Mouse (Mus musculus): ENCODE results near the gene 4930558K02Rik.

Gene 4930558K02Rik

DNA sequence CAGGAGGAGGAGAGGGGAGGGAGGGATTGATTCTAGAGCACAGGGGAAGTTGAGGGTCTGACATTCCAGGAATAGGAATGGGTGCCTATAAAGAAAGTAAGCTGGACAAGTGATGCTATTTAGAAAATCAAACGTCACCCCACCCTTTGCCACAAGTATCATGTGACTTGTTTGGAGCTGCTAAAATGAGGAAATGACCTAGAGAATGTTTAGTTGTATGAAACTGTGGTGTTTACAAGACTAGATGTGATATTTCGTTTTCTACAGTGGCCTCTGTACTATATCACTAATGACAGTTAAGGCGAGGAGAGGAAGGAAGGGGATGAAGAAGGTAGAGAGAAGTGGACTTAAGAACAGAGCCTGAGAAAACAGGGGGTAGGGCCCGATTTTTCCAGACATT lies 19.3 kb upstream of the 4930558K02Rik start:
- DNase-seq (ENCODE audit: low spot score in 2 of 2), result no peak

DNA sequence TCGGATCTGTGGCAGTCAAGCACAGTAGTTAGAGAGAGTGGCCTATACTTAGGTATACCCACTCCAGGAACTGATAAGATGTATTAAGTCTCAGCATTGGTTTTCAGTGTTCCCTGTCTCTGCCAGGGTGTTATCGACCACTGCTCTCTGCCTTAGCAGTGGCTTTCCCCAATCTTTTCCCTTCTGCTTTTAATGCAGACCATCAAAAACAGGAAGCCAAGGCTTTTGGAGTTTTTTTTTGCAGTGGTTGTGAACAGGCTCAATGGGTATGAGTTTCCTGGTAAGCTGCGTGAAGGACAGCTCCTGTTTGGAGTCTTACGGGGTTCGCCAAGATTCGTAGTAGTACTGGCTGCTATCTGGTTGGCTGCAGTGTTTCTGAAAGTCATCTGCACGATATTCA lies 13.0 kb upstream of the 4930558K02Rik start:
- DNase-seq (ENCODE audit: low spot score in 2 of 2), result no peak

DNA sequence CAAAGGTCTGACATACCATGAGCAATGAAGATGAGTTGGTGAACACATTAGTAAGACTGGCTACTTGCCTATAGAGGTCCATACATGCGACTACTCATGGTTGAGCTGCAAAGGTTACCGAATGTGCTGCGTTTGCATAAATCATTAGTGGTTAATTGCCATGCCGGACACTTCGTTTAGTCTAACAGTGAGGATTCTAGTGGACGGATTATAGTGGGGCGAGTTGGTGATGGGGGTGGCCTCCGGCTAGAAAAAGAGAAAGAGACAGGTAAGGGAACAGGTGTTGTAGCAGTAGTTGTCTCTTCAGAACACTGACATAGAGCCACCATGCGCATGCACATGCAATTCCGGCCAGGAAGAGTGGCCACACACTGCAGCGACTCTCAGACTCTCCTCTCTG lies 12.4 kb upstream of the 4930558K02Rik start:
- no peak for DNase-seq (ENCODE audit: low spot score in 2 of 2)

DNA sequence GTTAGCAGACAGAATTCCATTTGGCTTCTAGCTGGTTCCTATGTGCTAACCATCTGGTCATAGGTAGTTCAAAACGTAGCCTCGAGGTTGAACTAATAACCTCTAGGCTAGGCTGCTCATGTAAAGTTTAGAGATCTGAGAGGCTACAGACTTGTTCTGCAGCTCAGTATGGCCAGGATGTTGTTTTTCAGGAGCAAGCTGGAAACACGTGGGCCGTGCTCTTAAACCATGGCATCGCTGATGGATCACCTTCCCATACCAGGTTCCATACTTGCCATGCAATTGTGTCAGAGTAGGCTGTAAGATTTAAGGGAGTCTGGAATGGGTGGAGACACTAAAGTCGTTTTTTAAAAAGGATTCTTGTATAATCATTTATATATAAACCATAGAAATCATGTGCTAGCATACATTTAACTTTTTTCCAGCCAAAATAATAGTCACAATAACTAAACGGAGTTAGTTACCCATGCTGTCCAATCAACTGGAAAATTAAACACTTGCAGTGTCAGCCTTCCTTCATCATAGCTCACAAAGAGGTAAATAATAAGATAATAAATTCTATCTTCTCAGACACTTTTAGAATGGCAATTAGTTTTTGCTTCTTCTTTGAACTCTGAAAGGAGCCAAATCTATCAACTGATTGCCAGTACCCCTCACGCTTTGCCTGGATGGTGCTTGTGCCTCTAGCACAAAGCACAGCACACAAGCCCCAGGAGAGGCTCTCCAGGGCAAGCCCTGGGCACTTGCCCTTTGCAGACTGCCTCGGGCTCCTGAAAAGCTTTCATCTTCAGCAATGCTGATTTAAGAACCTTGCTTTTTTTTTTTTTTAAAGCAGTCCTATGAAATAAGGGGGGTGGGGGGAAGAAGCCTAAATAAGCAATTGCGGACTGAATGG lies 11.5 kb upstream of the 4930558K02Rik start:
- no peak for DNase-seq (ENCODE audit: low spot score in 2 of 2)

DNA sequence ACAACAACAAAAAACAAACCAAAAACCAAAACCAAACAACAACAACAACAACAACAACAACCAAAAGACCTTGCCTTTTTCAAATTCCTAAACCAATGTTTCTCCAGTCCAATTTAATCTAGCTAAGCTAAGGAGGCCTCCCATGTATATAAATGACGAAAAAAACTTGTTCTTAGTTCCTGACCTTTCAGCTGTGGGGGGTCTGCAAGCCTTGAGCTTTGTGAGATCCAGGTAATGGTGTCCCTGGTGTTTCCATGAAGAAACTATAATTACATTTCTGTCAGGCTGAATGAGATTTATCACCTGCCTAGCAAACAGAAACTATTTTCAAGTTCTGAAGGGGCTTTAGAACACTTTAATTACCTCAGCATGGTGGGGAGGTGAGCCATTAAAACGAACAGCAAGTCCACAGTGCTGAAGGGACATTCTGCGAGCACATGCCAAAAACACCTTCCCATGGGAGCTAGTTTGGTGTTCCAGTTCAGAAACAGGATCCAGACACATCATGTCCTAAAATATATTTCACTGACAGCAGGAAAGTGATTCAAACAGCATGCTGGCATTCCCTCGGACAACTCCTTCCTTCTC lies 4.6 kb upstream of the 4930558K02Rik start:
- no peak for DNase-seq (ENCODE audit: low spot score in 2 of 2)

DNA sequence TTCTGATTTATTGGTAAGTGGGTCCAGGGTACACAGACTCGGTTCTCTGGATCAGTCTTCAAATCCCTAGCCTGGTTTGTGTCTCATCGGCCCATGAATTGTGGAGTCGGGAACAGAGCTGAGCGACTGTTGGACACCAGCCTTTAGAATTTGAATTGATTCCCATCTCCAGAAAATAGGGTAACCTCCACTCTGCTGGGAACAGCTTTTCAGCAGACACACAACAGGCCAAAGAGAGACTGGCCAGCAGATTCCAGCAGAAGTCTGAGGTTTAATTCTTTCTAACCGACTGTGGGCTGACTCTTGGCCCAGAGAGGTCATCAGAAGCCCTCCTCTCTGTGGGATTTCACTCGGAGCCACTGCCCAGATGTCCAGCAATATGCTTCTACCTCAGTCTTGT lies 4.0 kb upstream of the 4930558K02Rik start:
- DNase-seq (ENCODE audit: low spot score in 2 of 2), result no peak

DNA sequence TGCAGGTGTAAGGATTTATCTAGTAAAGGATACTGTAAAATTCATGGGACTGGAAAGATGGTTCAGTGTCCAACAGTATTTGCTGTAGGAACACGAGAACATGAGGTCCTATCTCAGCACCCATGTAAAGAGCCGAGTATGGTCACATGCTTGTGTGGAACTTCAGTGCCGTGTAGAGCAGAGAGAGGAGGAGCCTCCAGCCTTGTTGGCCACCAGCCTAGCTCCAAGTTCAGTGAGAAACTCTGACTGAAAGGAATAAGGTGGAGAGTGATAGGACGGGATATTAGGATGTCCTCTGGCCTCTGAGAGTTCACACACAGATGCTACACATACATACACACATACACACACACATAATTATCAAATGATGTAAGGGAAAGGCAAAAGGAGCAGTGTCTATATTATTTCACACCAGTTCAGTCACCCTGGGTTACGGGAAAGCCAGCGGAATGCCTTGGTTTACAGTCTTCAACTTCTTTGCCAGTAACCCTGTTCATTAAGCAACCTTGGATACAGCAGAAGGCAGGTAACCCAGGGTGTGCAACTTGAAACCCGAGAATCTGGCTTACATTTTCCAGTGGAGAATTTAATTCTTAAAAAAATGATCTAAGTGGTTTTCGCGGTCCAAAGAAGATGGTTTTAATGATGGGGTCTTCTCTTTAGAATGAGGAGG lies 1.3 kb upstream of the 4930558K02Rik start:
- DNase-seq (ENCODE audit: low spot score in 2 of 2), result no peak

DNA sequence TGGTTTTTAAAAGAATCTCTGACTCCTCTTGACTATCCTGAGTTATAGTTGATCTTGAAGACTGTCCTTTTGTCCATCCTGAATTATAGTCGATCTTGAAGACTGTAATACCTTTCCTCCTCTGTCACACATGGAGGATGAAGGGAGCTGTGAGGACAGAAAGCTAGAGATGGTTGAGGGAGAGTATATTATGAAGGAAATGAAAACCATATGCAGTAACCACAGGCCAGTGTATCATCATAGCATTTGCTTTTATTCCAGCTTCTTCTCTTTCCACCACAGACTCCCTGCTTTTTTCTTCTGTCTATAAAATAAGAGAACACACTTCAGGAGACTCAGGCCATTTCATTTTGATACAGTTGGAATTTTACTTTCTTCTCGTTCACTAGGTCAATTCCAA lies 610 bp upstream of the 4930558K02Rik start:
- no peak for DNase-seq (ENCODE audit: low spot score in 2 of 2)

DNA sequence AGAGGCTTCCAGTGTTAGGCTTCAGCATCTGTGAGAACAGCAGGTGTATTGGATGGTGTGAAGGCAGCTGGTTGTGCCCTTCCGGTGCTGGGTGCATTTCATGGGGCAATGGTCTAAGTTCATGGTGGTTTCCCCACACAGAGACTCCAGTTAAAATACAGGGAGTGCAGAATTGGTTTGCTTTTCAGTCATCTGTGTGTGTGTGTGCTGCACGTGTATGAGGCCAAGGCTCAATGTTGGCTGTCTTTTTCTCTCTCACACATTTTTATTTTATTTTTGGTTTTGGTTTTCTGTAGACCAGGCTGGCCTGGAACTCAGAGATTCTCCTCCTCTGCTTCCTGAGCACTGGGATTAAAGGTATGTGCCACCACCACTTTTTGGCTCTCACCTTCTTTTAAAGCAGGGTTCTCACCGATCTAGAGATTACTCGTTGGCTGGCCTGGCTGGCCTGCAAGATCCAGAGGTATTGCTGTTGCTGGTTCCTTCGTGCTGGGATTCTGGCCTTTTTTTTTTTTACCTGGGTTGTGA lies 1.2 kb downstream of the 4930558K02Rik start:
- DNase-seq (ENCODE audit: low spot score in 2 of 2), result no peak

DNA sequence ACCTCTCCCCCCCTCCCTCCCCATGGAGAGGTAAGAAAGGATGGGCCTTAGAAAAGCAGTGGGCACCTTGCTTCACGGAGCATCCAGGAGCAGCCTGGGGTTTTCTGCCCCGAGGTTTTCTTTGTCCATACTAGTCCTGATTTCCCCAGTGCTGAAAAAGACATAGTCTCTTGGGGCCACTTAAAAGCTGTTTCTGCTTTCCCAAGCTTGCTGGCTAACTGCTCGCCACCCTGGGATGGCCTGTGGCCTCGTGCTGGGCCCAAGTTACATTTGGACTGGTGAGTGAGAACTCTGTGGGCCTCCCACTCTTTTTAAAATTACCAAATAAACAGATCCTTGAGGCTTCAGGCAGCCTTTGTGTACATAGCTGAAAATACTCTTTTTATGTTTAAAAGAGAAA lies 2.1 kb downstream of the 4930558K02Rik start:
- DNase-seq (ENCODE audit: low spot score in 2 of 2), result no peak

DNA sequence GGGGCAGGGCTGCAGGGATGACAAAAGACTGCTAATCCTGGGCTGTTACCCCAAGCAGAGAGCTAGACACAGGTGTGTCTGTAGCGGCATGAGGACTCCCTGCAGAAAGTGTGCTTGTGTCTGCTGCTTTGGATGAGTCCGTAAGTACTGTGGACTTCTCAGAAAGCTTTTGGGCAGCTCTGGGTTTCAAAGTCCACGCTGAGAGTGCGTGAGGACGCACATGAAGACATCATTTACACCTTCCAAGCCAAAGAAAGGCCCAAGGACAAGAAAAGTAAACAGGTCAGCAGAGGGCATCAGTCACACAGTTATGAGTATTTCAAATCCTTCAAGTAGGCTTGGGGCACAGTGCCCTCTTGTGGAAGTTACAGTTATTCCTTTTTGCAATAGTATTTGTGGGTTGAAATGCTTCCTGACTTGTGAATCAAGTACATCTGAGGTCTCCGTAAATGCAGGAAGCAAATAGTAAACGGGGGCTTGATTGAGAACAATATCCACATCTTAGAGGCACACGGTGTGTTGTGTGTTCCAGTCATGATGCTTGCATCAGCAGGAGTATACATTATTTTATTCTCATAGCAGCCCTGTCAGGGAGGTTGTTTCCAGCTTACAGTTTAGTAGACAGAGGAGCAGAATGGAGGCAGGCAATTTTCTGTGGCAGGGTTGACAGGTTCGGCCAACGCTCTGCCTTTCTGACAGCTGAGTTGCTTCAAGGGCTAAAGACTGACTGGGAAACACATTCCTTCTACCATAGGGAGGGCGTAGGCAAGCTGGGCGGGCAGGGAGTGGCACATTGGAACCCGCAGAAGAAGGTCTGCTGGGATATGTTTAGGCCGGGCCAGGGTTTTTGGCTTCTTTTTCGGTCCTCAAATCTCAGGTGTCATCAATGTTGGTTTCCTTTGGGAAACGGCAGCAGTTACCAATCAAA lies 2.9 kb downstream of the 4930558K02Rik start:
- peak; percentile 51 to 67 for DNase-seq (ENCODE audit: low spot score in 2 of 2)

DNA sequence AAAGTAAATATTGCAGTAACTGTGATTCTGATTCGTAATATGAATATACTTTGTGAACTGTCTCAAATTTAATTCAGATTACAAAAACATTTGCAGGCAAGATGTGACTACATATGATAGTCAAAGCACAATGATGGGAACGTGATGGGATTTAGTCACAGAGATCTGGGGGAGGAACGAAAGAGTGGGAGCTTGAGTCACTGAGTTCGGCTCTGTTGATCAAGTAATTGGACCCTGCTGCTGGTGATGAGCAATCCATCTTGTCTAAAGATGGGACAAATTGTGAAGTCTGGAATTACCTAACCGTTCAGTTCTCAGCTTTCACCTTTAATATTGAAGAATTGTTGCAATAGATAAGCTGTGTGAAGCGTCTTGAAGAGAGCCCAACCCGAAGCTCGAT lies 7.2 kb downstream of the 4930558K02Rik start:
- DNase-seq (ENCODE audit: low spot score in 2 of 2), result no peak

DNA sequence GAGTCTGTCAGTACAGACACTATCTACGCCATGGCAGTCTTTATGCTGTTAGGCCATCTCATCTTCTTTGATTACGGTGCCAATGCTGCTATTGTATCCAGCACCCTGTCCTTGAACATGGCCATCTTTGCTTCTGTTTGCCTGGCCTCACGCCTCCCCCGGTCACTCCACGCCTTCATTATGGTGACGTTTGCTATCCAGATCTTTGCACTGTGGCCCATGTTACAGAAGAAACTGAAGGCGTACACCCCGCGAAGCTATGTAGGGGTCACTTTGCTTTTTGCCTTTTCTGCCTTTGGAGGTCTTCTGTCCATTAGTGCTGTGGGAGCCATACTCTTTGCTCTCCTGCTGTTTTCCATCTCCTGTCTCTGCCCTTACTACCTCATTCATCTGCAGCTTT lies 8.6 kb downstream of the 4930558K02Rik start:
- no peak for DNase-seq (ENCODE audit: low spot score in 2 of 2)

DNA sequence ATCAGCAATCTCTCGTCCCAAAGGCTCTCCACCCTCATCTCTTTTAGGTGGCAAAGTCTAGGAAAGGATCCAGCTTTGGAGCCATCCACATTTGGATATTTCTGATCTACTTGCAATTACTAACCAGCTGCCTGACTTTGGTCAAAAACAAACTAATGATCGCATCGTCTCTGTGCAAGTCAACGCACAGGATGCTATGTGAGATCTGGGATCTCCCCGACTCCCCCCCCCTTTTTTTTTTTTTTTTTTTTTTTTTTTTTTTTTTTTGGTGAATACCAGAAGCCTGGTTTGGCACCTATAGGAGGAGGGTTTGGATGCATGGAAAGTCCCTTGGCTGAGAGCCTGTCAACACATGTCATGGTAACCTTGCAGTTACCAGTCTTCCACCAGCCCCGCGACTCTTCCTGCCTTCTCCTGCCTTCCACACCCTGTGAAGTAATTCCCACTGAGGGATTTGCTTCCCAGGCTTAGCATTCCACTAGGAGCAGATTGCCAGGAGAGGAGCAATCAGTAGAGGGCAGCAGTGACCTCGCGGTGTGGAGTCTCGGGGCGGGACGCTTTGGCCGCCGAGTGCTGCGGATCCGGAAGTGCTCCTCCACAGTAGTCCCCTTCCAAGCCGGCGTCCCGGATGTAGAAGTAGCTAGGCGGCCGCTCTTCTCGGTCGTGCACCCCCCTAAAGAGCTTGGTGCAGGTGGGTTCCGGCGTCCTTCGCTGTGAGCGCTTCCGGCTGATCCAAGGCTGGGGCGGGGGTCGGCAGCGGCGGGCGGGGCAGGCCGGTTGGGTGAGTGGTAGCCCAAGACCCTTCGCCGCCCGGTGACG lies 10.6 kb downstream of the 4930558K02Rik start, which contains the start of gene Pigc:
Pigc (plus strand) TSS at position 598 of the 819 bp plus-strand sequence.
- peak; percentile 80 to 90 for DNase-seq (ENCODE audit: low spot score in 2 of 2)

DNA sequence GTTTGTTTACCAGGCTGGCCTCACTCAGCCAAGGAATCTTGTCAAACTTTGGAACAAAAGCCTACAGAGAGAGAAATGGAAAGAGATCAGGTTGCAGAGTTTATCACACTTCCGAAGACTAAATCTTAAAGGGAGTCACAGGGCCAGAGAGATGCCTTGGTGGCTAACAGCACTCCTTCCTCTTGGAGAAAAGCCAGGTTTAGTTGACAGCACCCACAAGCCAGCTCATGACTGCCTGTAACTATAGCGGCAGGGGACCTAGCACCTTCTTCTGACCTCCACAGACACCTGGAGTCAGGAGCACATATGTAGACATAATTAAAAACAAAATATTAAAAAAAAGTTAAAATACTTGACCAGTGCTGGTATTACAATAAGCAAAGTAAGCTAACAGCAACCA lies 11.5 kb downstream of the 4930558K02Rik start:
- no peak for DNase-seq (ENCODE audit: low spot score in 2 of 2)

DNA sequence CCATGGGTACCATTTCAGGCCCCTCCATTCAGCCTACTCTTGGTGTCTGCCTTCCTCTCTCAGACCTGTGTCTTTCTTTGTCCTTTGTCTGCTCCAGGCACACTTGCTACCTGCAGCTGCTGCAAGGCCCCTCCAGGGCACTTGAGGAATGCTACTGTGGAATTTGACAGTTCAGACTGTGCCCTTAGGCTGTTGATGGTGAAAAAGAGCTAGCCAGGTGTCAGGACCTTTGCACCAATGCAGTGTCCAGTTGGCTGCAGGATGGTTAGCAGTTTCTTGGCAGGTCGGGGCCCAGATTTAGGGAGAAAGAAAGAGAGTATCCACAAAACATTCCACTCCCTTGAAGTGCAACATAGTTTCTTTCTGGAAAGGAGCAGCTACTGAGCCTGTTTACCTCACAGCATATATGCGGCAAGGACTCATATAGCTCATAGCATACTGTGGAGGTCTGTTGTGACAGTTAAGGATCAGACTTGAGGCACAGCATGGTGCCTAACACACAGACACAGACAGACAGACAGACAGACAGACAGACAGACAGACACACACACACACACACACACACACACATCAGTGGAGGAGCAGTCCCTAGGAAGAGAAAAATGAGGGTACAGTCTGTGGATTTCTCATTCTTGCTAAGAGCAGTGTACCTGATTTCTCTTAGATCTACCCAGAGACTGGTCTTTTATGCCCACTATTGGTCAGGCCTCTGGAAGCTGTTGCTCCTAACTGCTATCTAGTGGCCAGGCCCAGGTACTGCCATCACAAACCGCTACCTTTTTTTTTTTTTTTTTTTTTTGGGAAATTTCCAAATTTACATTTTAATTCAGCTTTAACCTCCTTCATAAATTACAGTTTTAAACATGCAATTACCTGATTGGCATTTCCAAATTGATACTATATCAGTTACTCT lies 16.7 kb downstream of the 4930558K02Rik start:
- no peak for DNase-seq (ENCODE audit: low spot score in 2 of 2)

DNA sequence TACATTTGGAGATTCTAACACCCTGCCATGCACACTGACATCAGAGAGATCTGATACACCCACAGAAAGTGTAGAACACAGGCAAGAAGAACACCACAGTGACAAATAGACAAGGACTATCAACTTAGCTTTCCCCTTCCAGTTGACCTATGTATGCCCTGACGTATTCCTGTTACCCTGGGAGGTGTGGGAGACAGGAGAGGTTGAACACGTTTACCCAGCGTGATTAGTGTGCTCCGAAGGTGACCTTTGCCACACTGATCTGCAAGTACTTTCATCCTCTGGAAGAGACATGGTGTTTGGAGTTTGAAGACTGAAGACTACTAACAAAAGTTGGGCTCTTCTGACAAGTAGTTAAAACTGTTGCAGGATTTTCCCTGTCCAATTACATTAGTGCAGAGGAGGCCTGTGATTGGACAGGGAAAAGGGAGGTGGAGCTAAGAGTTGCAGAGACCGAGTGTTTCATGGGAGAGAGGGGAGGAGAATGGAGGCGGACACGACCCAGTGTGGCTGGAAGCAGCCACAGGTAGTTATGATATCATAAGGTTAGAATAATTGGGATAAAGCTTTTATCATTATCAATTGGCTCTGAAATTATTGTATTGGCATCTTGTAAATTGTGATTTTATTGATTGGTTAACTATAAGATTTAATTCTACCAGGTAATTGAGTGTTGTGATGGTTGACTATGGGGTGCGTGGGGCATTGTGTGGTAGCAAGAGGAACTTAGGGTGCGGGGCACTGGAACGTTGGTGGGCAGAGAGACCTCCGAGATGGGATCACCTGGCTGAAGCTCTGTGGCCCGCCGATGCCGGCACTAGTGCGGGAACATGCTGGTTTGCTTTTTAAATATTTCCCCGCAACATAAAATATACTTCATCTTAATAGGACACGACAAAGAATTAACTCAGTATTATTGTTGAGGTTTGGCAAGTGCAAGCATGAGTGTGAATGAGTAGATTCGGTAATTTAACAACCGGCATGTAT lies 21.2 kb downstream of the 4930558K02Rik start:
- DNase-seq (ENCODE audit: low spot score in 2 of 2), result no peak

DNA sequence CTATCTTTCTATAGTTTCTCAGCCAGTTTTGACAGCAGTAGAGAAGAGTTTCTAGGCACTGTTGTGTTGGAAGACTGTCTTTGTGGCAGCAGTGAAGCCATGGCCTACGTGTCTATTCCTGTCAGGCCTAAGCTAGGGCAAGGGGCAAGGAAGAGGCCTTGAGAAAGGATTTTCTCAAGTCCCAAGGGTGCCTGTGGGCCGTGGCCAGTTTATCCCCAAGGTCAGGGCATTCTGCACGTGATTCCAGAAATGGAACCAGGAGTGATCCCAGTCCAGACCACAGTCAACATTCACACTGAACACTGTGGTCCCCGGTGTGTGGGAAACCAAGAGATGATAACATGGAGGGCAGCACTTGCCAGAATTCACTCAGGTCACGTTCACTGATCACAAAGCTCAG lies 23.6 kb downstream of the 4930558K02Rik start:
- no peak for DNase-seq (ENCODE audit: low spot score in 2 of 2)
